Mouse (Mus musculus) thymus, adult 2 months (tissue): ENCODE measurements at regions not wholly inside any gene's neighbourhood (a gene's known extent, or its start where the extent isn't known, plus 50 kb on each side); places are given as distances from the start of the nearest gene placed in this dataset.

Experiments
- DNase-seq: peaks from one replicate; pipeline ENCODE4 v3.0.0; 2021
- H3K27ac ChIP-seq: fragments of 200-500 bp; 2 replicates; pipeline ENCODE4 v1.5.1; 2012; ENCODE audit warnings: low read length, control low read depth; ENCODE audit not compliant: control insufficient read depth, insufficient read depth
- H3K27me3 ChIP-seq: fragments of 200-500 bp; 2 replicates; pipeline ENCODE4 v1.6.1; 2012; ENCODE audit warnings: mild to moderate bottlenecking, low read length, moderate library complexity, mixed read lengths; ENCODE audit not compliant: control insufficient read depth, insufficient read depth
- H3K36me3 ChIP-seq: fragments of 200-500 bp; 2 replicates; pipeline ENCODE4 v1.6.1; 2012; ENCODE audit warnings: mild to moderate bottlenecking, low read length, moderate library complexity; ENCODE audit not compliant: control insufficient read depth, insufficient read depth
- H3K4me1 ChIP-seq: fragments of 200-500 bp; replicated peaks from 2 replicates; pipeline ENCODE4 v1.6.1; 2012; ENCODE audit warnings: low read length; ENCODE audit not compliant: control insufficient read depth, insufficient read depth
- H3K4me3 ChIP-seq: fragments of 200-500 bp; 2 replicates; pipeline ENCODE4 v1.5.1; 2012; ENCODE audit warnings: mild to moderate bottlenecking, low read length, control low read depth, moderate library complexity; ENCODE audit not compliant: control insufficient read depth, insufficient read depth
- CTCF ChIP-seq: fragments of 200-500 bp; IDR thresholded peaks from 2 replicates; pipeline ENCODE4 v1.5.1; 2012; ENCODE audit warnings: mild to moderate bottlenecking, control low read depth, low read length, moderate library complexity, borderline replicate concordance; ENCODE audit not compliant: control insufficient read depth, poor library complexity, insufficient read depth; ENCODE audit errors: extremely low read depth
- POLR2A ChIP-seq: fragments of 200-500 bp; IDR thresholded peaks from 2 replicates; pipeline ENCODE4 v1.6.1; 2012; ENCODE audit warnings: mild to moderate bottlenecking, low read length, control low read depth, moderate library complexity; ENCODE audit not compliant: control insufficient read depth, poor library complexity, insufficient read depth; ENCODE audit errors: extremely low read depth
- WGBS: fragments of 180-500 bp; shearing (Covaris S2); methylation state at CpG from one replicate; pipeline ENCODE4 v1.1.7; 2018; 5-methylcytosine and 5-hydroxymethylcytosine counted together

GRCm38 (mm10) chr17:4840123-4840522 lies 154.0 kb upstream of the Arid1b start:
- no peak for DNase-seq
- no peak overlapping the region for H3K27ac ChIP-seq
- H3K27me3 ChIP-seq, result no peaks in the 10 kb centered on the region
- no peak for TF ChIP-seq CTCF
- TF ChIP-seq POLR2A, result no peak
- WGBS, result 82% methylated on average over 3 of the region's 3 CpGs
- no peaks in the 10 kb centered on the region for H3K36me3 ChIP-seq
- no peak overlapping the region for H3K4me3 ChIP-seq
- H3K4me1 ChIP-seq, result no peaks in the 10 kb centered on the region

GRCm38 (mm10) chr17:4858304-4858703 lies 135.8 kb upstream of the Arid1b start:
- DNase-seq, result no peak
- Histone ChIP-seq H3K27me3 (no peaks in the 10 kb centered on the region), H3K36me3 (no peaks in the 10 kb centered on the region), H3K4me3 (no peak overlapping the region), H3K27ac (no peak overlapping the region), H3K4me1 (no peaks in the 10 kb centered on the region)
- TF ChIP-seq CTCF (no peak), POLR2A (no peak)
- WGBS, result 85% methylated on average over 3 of the region's 3 CpGs

GRCm38 (mm10) chr17:4864901-4865300 lies 129.2 kb upstream of the Arid1b start:
- no peak overlapping the region for H3K27ac ChIP-seq
- H3K4me1 ChIP-seq, result no peaks in the 10 kb centered on the region
- H3K27me3 ChIP-seq, result no peaks in the 10 kb centered on the region
- TF ChIP-seq CTCF (no peak), POLR2A (no peak)
- no peak overlapping the region for H3K4me3 ChIP-seq
- H3K36me3 ChIP-seq, result no peaks in the 10 kb centered on the region
- no peak for DNase-seq
- 94% methylated on average over 10 of the region's 10 CpGs for WGBS

GRCm38 (mm10) chr17:4865621-4866020 lies 128.5 kb upstream of the Arid1b start:
- H3K27ac ChIP-seq, result no peak overlapping the region
- DNase-seq, result no peak
- TF ChIP-seq POLR2A (no peak), CTCF (no peak)
- H3K4me3 ChIP-seq, result no peak overlapping the region
- H3K27me3 ChIP-seq, result no peaks in the 10 kb centered on the region
- 69% methylated on average over 10 of the region's 10 CpGs for WGBS
- H3K36me3 ChIP-seq, result no peaks in the 10 kb centered on the region
- H3K4me1 ChIP-seq, result no peaks in the 10 kb centered on the region

GRCm38 (mm10) chr17:4866026-4866896 lies 127.9 kb upstream of the Arid1b start:
- no peaks in the 10 kb centered on the region for H3K27me3 ChIP-seq
- no peak overlapping the region for H3K27ac ChIP-seq
- H3K36me3 ChIP-seq, result no peaks in the 10 kb centered on the region
- 85% methylated on average over 17 of the region's 17 CpGs for WGBS
- H3K4me3 ChIP-seq, result no peak overlapping the region
- TF ChIP-seq POLR2A (no peak), CTCF (no peak)
- no peaks in the 10 kb centered on the region for H3K4me1 ChIP-seq
- DNase-seq, result no peak

GRCm38 (mm10) chr17:4867083-4867482 lies 127.0 kb upstream of the Arid1b start:
- Histone ChIP-seq H3K4me3 (no peak overlapping the region), H3K27ac (no peak overlapping the region), H3K27me3 (no peaks in the 10 kb centered on the region), H3K4me1 (no peaks in the 10 kb centered on the region), H3K36me3 (no peaks in the 10 kb centered on the region)
- no peak for TF ChIP-seq POLR2A
- DNase-seq, result no peak
- 97% methylated on average over 5 of the region's 5 CpGs for WGBS
